Mouse (Mus musculus) urinary bladder, postnatal 14 days (tissue): ENCODE results near the gene Hcn4.

Experiments
- DNase-seq: peaks from one replicate; pipeline ENCODE4 v3.0.0; 2021; ENCODE audit warnings: low spot score

Gene Hcn4

GRCm38 (mm10) chr9:58849576-58850315 is 26.5 kb downstream of the Hcn4 start:
- no peak for DNase-seq

DNA sequence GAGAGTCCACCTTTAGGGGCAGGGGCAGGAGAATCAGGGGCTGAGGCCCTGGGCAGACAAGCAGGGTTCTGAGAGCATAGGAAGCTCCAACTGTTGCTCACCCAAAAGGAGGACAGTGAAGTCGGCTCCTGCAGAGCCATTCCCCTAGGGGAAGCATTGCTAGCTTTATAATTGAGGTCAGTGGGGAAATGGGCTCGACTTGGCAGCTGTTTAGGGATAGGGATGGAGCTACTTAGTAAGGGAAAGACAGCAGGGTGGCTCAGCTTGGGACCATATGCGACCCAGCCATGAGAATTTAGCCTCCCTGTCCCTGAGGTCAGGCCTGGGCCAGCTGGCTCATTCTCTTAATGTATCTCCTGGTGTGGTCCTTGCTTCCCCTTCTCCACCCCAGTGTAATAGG is 31.7 kb downstream of the Hcn4 start:
- DNase-seq = no peak

DNA sequence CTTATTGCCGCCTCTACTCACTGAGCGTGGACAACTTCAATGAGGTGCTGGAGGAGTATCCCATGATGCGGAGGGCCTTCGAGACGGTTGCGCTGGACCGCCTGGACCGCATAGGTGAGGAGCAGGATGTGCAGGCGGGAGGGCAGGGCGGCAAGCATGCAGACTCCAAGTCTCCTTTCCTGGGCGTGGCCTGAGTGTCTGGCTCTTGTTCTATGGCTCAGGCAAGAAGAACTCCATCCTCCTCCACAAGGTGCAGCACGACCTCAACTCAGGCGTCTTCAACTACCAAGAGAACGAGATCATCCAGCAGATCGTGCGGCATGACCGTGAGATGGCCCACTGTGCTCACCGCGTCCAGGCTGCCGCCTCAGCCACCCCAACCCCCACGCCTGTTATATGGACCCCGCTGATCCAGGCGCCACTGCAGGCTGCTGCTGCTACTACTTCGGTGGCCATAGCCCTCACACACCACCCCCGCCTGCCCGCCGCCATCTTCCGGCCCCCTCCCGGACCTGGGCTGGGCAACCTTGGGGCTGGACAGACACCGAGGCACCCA is 35.9 kb downstream of the Hcn4 start:
- DNase-seq = no peak

GRCm38 (mm10) chr9:58863826-58864225 is 40.6 kb downstream of the Hcn4 start:
- DNase-seq = no peak

GRCm38 (mm10) chr9:58871141-58871540 is 47.9 kb downstream of the Hcn4 start:
- DNase-seq = no peak

DNA sequence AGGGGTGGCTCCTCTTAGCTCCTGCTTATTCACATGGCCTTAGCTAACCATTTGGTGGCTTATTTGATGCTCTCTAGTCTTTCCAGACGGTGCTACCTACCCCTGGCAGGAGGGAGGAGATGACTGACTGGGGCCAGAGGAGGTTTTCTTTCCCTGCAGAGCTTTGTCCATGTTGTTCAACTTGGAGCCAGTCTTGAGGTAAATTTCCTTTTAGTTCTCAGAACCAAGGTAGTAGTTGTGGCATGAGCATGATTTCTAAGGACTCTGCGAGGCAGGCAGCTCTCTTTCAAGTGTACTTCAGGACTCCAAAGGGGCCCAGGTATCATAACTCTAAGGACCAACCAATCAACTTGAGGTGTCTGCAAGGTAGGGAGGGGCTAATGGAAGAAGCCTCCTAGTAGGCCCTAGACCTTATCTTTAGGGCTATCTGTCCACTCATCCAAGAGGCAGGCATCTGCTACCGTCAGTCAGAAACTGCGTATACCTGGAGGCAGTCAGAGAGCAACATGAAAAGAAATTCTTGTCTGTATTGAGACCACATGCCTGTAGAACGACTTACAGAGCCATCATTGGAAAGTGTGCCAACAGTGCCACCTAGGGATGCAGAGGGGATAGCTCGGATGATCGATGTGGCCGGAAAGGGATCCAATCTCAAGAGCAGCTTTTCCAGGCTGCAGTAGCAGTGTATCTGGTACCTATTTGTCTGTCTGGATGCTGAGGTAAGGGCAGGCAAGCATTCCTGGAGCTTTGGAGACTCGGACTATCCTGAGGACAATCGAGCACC is 50.5 kb downstream of the Hcn4 start:
- DNase-seq = peak; percentile 43

DNA sequence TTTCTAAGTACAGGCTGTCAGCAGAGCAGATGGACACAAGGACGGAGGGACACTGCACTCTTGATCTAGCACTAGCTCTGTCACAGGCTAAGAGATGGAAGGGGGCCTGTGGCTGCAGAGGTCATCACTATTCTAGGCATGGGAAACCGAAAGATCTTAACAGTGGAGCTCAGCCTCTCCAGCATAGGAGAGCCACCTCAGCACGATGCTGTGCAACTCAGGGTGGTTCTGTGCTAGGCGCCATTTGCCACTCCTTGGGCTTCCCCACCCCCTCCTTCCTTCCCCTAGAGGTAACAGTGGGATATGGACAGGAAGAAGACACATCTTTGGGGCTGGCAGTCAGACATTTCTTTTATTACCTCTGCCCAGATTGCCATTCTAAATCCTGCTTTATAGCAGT is 51.1 kb downstream of the Hcn4 start:
- no peak for DNase-seq

DNA sequence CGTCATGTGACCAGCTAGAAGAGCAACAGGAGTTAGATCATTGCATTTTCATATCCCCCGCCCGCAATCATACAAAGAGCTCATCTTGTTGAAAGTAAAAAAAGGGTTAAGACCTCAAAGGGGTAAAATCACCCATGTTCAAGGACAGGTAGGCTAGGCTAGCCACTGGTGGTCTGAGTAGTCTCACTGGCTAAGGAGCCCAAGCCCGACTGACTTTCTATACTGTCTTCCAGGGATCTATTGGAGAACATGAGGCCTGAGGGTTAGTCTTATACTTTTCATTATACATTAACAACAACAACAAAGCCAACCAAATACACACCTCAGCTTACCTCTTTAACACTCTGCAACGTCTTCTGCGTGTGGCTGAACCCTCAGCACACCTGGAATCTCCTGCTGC is 52.2 kb downstream of the Hcn4 start:
- DNase-seq = no peak

DNA sequence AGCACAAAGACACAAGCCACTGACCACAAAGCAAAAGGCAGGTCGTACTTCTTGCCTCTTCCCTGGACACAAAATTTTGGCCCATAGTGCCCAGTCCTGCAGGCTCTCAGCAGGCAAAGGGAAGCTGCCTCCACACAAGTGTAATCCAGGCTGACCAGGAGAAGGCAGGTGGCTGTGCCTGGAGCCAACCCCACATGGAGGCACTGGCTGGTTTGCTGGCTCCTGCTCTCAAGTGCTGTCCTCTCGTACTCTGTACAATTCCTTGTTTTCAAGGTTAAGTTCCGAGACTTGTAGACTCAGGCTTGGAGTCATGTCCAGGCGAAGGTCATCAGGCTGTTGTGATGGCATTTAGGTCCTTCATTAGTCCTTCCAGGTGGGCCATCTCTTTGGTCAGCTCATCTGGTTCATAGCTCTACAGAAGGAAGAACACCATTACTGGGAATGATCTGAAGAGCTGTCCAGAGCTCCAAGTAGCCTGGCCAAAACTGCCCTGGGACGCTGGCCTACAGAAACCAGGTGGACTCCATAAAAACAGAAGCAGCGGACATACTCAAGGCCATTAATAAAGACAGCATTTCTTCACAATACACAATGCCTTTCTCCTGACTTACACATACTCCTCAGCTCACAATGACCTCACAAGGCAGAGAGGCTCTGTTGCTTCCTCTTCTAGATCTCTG is 53.9 kb downstream of the Hcn4 start:
- no peak for DNase-seq

- DNase-seq = no peak
Measured at GRCm38 (mm10) chr9:58879836-58880235, 56.6 kb downstream of the Hcn4 start.

DNA sequence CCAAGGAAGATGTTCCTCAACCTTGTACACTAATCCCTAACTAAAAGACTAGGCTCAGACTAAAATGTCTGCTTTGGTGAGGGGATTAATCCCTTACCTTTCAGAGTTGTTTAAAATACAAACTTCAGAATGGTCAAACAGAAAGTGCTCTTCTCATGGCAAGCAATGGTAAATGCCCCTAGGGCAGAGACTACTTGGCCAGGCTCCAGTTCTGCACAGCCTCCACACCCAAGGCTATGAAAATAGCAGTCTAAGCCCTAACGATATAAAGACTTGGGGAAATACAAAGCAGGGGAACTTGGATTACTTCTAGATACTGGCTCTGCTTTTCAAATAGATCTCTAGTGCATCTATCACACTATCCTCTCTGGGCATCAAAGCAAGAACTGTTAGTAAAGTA is 59.5 kb downstream of the Hcn4 start:
- peak; percentile 23 for DNase-seq

GRCm38 (mm10) chr9:58889782-58890448 is 66.7 kb downstream of the Hcn4 start:
- DNase-seq = no peak

DNA sequence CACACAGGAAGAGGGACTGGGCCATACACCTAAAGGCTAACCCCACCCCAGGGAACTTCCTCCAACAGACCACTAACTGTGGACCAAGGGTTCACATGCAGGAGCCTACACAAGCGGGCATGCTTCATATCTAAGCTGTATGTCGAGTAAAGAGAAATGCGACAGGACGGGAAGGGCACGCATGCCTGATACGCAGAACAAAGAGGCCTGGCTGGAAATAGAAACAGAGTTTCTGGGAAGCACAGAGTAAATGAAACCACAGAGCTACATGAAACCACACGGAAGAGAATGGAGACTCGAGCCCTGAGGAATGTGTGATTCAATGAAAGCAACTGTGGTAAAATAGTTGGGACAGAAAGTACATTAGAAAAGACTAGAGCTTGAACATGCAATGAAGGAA is 67.7 kb downstream of the Hcn4 start:
- DNase-seq = no peak

DNA sequence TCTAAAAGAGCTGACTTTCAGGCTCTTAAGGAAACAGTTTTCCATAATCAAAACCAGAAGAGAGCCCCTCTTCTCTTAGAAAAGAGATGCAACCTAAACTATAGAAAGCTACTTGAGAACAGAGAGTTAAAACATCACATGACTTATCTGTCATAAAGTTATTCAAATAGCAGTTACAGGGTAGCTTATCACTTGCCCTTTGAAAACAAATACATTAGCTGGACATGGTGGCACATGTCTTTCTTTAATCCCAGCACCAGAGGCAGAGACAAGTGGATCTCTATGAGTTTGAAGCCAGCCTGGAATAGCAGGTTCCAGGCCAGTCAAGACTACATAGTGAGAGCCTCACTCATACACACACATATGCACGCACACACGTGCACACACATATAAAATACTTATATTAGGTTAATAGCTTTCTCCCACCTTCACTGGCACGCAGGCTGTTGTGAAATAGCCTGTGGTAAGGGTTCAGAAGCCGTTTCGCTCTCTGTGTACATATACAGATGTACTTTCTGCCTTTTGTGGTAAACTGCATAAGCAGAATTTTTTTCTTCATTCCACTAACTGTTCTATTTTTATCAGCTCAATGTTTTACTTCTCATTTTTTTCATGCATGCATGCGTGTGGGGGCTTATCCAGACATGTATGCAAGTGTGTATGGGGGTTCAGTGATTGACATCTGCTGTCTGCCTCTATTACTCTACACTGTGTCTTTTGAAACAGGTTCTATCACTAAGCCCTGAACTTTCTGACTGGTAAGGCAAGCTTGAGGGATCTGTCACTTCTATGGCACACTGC is 68.8 kb downstream of the Hcn4 start:
- DNase-seq = no peak

GRCm38 (mm10) chr9:58899602-58900001 is 76.4 kb downstream of the Hcn4 start:
- DNase-seq = no peak

- peak; percentile 50 for DNase-seq
Measured at GRCm38 (mm10) chr9:58902869-58903585, 79.8 kb downstream of the Hcn4 start.
